Mouse (Mus musculus) heart, adult 8-10 months (tissue): ENCODE results near the gene Gm1043. TPM values are rescaled to one million over a fixed set of nuclear protein-coding genes. Genes with fewer than 3 reads are reported as not detected.

Experiments
- DNase-seq: peaks from one replicate; pipeline ENCODE4 v3.0.0; 2022; ENCODE audit warnings: low spot score
- total RNA-seq, 4 experiments: library from RNA; stranded (reverse); gene quantifications; 2 replicates each; pipeline ENCODE4 v1.2.4; 2022

Gm1043 gene
- total RNA-seq, 4 experiments from 2014 or later = 0.25 TPM; not detected in 3

DNA sequence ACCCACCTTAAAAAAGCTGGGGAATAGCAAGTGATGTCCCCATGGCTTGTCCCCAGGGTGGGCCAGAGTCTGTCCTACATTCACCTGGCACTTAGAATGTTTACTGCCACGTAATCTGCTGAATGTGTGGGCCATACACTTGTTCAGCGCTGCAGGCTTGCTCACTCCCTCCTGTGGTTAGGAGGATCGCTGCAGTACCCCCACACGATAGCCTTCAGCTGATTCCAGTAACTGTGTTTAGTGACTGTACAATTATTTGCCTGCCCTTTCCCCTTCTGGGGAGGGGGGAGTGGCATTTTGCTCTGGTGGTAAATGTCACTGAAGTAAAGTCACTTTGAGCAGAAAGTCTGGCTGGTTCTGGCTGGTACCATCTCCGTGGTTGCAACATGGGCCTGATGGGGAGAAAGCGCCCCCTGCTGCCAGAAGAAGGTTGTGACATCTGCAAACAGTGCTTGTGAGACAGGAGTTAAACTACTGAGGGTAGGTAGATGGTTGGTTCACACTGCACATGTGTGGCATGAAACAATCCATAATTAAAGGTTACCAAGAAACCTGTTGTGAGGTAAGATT, 24.2 kb downstream of the Gm1043 start:
- peak; percentile 25 for DNase-seq

GRCm38 (mm10) chr5:37112389-37112788, 27.2 kb downstream of the Gm1043 start:
- no peak for DNase-seq

- DNase-seq = no peak
These were observed 32.0 kb downstream of the Gm1043 start for GRCm38 (mm10) chr5:37117126-37117525.

DNA sequence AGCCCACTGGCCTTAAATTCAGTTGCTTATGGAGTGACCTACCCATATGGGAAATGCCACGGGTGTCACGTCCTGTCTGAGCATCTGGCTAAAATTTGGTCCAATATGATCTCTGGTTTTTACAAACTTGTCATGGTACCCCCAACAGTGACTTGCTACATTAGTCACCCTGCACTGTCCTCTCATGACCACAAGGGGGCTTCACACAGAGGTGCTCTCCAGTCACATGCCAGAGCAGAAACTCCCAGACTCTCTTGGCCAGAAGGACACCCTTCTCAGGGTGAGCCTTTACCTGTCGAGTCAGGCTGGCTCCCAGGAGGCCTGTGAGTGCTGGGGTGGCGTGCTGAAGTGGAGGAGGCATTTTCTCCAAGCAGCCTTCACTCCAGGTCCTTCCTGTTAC, 33.1 kb downstream of the Gm1043 start:
- no peak for DNase-seq

DNA sequence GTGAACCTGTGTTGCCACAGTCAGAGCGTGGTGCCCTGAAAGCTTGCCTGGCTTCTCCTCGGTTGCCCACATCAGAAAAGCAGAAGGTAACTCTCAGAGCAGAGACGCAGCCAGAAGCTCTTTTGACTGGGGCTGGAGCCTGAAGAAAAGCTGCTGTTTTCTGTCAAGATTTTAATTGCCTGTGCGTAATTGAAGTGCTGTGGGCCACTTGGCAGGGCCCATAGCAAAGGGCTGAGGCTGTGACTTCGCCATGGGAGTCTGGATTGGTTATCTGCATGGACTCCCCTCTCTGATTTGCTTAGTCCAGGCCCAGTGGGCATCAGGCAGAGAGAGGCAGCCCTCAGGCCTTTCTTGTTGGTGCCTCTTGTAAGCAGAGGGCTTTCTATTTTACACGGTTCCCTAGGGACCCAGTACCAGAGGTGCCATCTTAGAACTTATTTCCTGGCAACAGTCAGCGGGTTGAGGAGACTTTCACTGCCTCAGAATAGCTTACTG, 36.1 kb downstream of the Gm1043 start:
- DNase-seq = no peak

- DNase-seq = no peak
These were observed 46.7 kb downstream of the Gm1043 start for GRCm38 (mm10) chr5:37131841-37132240.

DNA sequence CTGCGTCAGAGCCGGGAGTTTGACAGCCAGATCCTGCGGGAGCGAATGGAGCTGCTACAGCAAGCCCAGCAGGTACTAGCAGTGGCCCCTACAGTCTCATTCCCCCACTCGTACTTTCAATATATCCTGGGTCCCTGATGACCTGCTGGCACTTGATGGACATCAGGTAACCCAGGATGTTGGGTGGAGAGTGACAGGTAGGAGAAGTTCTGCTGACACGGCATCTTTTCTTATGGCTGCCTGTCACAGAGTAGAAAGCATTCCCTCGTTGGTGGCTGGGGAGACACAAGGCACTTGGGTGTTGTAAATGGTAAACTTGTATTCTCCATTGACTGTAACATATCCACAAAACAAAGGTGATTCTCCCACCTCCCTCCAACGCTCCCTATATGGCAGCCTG, 56.6 kb downstream of the Gm1043 start:
- no peak for DNase-seq

DNA sequence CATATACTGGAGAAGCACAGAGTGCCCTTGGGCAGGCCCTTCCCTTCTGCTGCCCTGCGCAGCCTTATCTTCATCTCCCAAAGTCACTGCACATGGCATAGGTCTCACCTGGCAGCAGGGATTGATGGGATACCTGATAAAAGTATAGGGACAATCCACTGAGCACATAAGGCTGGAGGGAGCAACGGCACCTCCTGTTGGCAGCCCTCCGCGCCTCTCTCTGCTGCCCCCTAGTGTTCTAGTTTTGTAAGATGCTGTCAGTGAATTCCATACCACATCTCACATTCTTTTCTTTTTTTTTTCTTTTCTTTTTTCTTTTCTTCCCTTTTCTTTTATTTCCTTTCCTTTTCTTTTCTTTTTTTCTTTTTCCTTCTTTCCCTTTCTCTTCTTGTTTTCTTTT, 62.4 kb downstream of the Gm1043 start:
- peak; percentile 6 for DNase-seq

DNA sequence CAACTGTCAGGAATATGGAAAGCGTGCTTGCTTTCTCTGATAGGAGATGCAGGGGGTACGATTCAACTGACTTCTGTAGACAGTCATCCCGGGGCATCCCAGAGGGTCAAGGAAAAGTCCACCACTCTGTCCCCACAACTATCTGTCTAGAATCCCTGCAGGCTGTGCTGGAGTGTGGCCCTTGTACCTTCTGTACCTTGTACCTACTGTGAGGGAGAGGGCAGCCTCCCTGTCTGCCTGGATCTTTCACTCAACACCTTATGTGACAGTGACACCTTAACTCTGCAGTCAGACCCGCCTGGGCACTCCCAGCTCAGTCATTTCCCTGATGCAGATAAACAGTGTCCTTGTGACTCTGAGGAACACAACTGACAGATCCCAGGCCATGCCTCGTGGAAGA, 65.5 kb downstream of the Gm1043 start:
- no peak for DNase-seq

- no peak for DNase-seq
These were observed 69.3 kb downstream of the Gm1043 start for GRCm38 (mm10) chr5:37154472-37154871.

GRCm38 (mm10) chr5:37158408-37158807, 73.2 kb downstream of the Gm1043 start:
- no peak for DNase-seq

- DNase-seq = no peak
These were observed 78.0 kb downstream of the Gm1043 start for GRCm38 (mm10) chr5:37162871-37163781.

- DNase-seq = no peak
These were observed 91.3 kb downstream of the Gm1043 start for GRCm38 (mm10) chr5:37176466-37176865.

GRCm38 (mm10) chr5:37177061-37177460, 91.9 kb downstream of the Gm1043 start:
- no peak for DNase-seq

- no peak for DNase-seq
These were observed 93.6 kb downstream of the Gm1043 start for GRCm38 (mm10) chr5:37178811-37179210.

DNA sequence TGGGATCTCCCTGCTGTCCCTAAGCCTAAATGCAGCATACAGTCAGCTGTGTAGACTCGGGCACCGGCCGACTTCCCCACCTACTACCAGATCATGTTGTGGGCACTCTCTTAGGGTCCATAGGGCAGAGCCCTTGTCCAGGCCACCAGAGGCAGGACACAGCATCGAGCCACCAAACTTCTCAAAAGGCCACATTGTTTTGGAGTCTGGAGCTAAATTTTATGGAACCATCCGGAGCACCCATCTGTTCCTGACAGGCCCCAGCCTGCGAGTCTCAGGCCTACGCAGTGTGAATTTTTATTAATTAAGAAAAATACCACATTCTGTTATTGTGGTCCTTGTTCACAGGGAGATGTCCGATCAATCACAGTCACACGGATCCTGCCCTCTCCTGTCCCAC, 94.7 kb downstream of the Gm1043 start:
- DNase-seq = no peak

- DNase-seq = no peak
These were observed 95.5 kb downstream of the Gm1043 start for GRCm38 (mm10) chr5:37180624-37181023.

DNA sequence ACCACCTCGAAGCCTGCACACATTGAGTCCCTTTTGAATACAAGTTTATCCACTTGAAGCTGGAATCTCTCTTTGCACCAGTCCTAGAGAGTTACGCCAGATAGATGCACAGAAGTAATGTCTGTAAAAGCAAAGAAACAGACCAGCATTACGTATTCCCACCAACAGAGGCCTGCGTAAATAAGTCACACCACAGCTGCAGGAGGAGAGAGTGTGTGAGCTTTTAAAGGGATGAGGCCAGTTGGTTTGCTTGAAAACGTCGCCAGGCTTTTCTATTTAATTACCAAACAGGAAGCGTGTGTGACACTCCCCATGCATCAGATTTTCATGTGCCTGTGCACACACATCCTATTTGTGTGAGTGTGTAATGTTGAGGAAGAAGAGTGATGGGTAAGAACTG, 99.4 kb downstream of the Gm1043 start:
- DNase-seq = no peak

DNA sequence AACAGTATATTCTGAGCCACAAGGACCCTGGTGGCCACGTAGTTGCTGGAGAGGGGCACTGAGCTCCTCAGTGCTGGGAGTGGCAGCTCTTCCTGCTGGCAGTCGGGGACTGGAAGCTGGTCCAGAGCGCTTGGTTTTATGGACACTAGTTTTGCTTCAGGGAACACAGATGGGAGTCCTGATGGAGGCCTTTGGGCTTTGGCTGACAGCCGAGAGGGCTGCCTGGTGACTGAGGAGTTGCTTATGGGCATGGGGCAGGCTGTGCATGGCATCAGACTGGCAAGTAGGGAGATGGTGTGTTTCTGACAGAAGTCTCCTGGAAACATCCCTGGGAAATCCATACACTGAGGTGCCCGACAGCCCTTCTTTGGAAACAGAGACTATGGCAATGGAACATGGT, 105.2 kb downstream of the Gm1043 start:
- no peak for DNase-seq

- no peak for DNase-seq
These were observed 111.0 kb downstream of the Gm1043 start for GRCm38 (mm10) chr5:37196196-37196595.

- no peak for DNase-seq
These were observed 111.6 kb downstream of the Gm1043 start for GRCm38 (mm10) chr5:37196666-37197250.

DNA sequence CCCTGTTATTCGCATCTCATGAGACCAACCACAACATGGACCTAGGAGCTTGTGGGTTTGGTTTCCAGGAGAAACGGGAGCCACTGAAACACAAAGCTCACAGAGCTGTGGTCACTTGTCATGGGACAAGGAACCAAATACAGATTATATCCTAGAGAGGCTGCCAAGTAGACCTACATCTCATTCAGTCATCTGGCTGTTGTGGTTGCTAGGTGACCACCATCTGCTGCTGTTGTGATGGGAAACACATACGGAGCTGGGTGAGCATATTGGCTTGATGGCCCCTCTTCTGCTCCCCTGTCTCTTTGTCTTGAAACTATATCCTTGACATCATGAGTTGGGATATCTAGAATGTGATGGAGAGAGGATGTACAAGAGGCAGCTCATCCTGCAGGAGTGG, 112.3 kb downstream of the Gm1043 start:
- DNase-seq = no peak
